Mouse (Mus musculus) heart, adult 2 months (tissue): ENCODE results near the gene Tuba4a. TPM values are rescaled to one million over a fixed set of nuclear protein-coding genes. Genes with fewer than 3 reads are reported as not detected.

ENCODE experiments used
- DNase-seq, 2 experiments: peaks; one replicate each; pipeline ENCODE4 v3.0.0; 2021
- H3K27ac ChIP-seq: fragments of 200-600 bp; 2 replicates; pipeline ENCODE4 v1.8.1; 2022
- H3K27me3 ChIP-seq: fragments of 200-500 bp; 2 replicates; pipeline ENCODE4 v1.6.1; 2012; ENCODE audit warnings: mild to moderate bottlenecking, low read length, inconsistent platforms, mixed read lengths; ENCODE audit not compliant: control insufficient read depth, insufficient read depth
- H3K36me3 ChIP-seq: fragments of 200-500 bp; 2 replicates; pipeline ENCODE4 v1.6.1; 2012; ENCODE audit warnings: low read length, inconsistent platforms; ENCODE audit not compliant: control insufficient read depth, insufficient read depth
- H3K4me1 ChIP-seq: fragments of 200-500 bp; 2 replicates; pipeline ENCODE4 v1.6.1; 2011; ENCODE audit warnings: low read length; ENCODE audit not compliant: control insufficient read depth, insufficient read depth
- H3K4me3 ChIP-seq: fragments of 200-600 bp; 2 replicates; pipeline ENCODE4 v1.8.1; 2022
- H3K79me2 ChIP-seq: fragments of 200-500 bp; replicated peaks from 2 replicates; pipeline ENCODE4 v1.6.1; 2012; ENCODE audit warnings: mild to moderate bottlenecking, inconsistent platforms, low read length, moderate library complexity, mixed read lengths; ENCODE audit not compliant: control insufficient read depth, insufficient read depth
- H3K9ac ChIP-seq: fragments of 200-500 bp; 2 replicates; pipeline ENCODE4 v1.6.1; 2012; ENCODE audit warnings: low read depth, mild to moderate bottlenecking, control low read depth, inconsistent platforms, low read length, mixed read lengths
- CTCF ChIP-seq: fragments of 200-600 bp; IDR thresholded peaks from 2 replicates; pipeline ENCODE4 v1.8.1; 2022; ENCODE audit warnings: antibody characterized with exemption, mild to moderate bottlenecking, moderate library complexity
- EP300 ChIP-seq: fragments of 200-500 bp; IDR thresholded peaks from 2 replicates; pipeline ENCODE4 v1.6.1; 2011; ENCODE audit warnings: low read depth, low read length, control low read depth; ENCODE audit not compliant: insufficient read depth
- POLR2A ChIP-seq: fragments of 200-500 bp; IDR thresholded peaks from 2 replicates; pipeline ENCODE4 v1.6.1; 2011; ENCODE audit warnings: mild to moderate bottlenecking, low read depth, low read length, control low read depth; ENCODE audit not compliant: insufficient read depth
- WGBS: fragments of 180-500 bp; shearing (Covaris S2); methylation state at CpG from one replicate; pipeline ENCODE4 v1.1.7; 2018; 5-methylcytosine and 5-hydroxymethylcytosine counted together
- intact Hi-C: fragments of 180-260 bp; cut with DNase I; formaldehyde crosslinking; loops from one replicate; pipeline ENCODE4 v1.15.1; 2025
- polyA plus RNA-seq: library from polyadenylated mRNA; depleted of rRNA; stranded (reverse); fragments of >200 nt; gene quantifications from 2 replicates; pipeline ENCODE4 v1.2.3, GENCODE M21; 2012
- total RNA-seq, 2 experiments: library from RNA; stranded (reverse); gene quantifications; 2 replicates each; pipeline ENCODE4 v1.2.3; 2021

Gene Tuba4a
- total and polyA plus RNA-seq, 3 experiments, result 781 to 976 (median 973) TPM

GRCm38 (mm10) chr1:75231664-75232152 is 12.0 kb upstream of the Tuba4a start, which contains the start of gene A630095N17Rik:
Gene A630095N17Rik (minus strand): TSS chr1:75232102.
- Histone ChIP-seq H3K9ac (no peak within 1 kb of the TSS), H3K79me2 (no peaks in the 10 kb centered on the region), H3K4me1 (peaks cover 5% of the 10 kb centered on the region), H3K4me3 (no peak within 1 kb of the TSS), H3K27me3 (no peaks in the 10 kb centered on the region), H3K27ac (no peak within 1 kb of the TSS), H3K36me3 (no peaks in the 10 kb centered on the region)
- intact Hi-C loops, result no loop called here
- DNase-seq, result no peak
- 71% methylated on average over 5 of the region's 5 CpGs for WGBS
- no peak for TF ChIP-seq POLR2A
- no peak for TF ChIP-seq CTCF
- no peak for TF ChIP-seq EP300

- Histone ChIP-seq H3K79me2 (no peaks in the 10 kb centered on the region), H3K9ac (no peak overlapping the region), H3K4me3 (no peak overlapping the region), H3K4me1 (peaks cover 5% of the 10 kb centered on the region), H3K27ac (no peak overlapping the region), H3K27me3 (no peaks in the 10 kb centered on the region), H3K36me3 (no peaks in the 10 kb centered on the region)
- intact Hi-C loops, result no loop called here
- WGBS, result 75% methylated on average over 4 of the region's 4 CpGs
- TF ChIP-seq CTCF, result no peak
- TF ChIP-seq POLR2A, result no peak
- TF ChIP-seq EP300, result no peak
- DNase-seq, result no peak
Observed at GRCm38 (mm10) chr1:75231224-75231623, 11.6 kb upstream of the Tuba4a start.

GRCm38 (mm10) chr1:75230335-75230994 is 10.8 kb upstream of the Tuba4a start:
- TF ChIP-seq EP300, result no peak
- TF ChIP-seq POLR2A, result no peak
- no peak for TF ChIP-seq CTCF
- intact Hi-C loops, result no loop called here
- H3K4me3 ChIP-seq, result no peak overlapping the region
- H3K9ac ChIP-seq, result no peak overlapping the region
- no peaks in the 10 kb centered on the region for H3K27me3 ChIP-seq
- H3K27ac ChIP-seq, result no peak overlapping the region
- 67% methylated on average over 7 of the region's 7 CpGs for WGBS
- no peak for DNase-seq
- H3K36me3 ChIP-seq, result no peaks in the 10 kb centered on the region
- peaks cover 3% of the 10 kb centered on the region for H3K4me1 ChIP-seq
- H3K79me2 ChIP-seq, result no peaks in the 10 kb centered on the region

GRCm38 (mm10) chr1:75229158-75229557 is 9.5 kb upstream of the Tuba4a start:
- DNase-seq, result no peak
- no peak overlapping the region for H3K27ac ChIP-seq
- no peak overlapping the region for H3K9ac ChIP-seq
- intact Hi-C loops, result no loop called here
- H3K27me3 ChIP-seq, result no peaks in the 10 kb centered on the region
- WGBS, result 58% methylated on average over 4 of the region's 4 CpGs
- H3K79me2 ChIP-seq, result no peaks in the 10 kb centered on the region
- H3K4me3 ChIP-seq, result no peak overlapping the region
- no peaks in the 10 kb centered on the region for H3K36me3 ChIP-seq
- TF ChIP-seq EP300 (no peak), CTCF (no peak), POLR2A (no peak)
- no peaks in the 10 kb centered on the region for H3K4me1 ChIP-seq

- H3K27me3 ChIP-seq, result no peaks in the 10 kb centered on the region
- H3K36me3 ChIP-seq, result no peaks in the 10 kb centered on the region
- H3K79me2 ChIP-seq, result no peaks in the 10 kb centered on the region
- intact Hi-C loops, result no loop called here
- 85% methylated on average over 1 of the region's 1 CpGs for WGBS
- DNase-seq, result no peak
- no peak for TF ChIP-seq EP300
- TF ChIP-seq CTCF, result no peak
- H3K27ac ChIP-seq, result no peak overlapping the region
- no peak overlapping the region for H3K9ac ChIP-seq
- no peaks in the 10 kb centered on the region for H3K4me1 ChIP-seq
- H3K4me3 ChIP-seq, result no peak overlapping the region
Observed at GRCm38 (mm10) chr1:75227653-75228052, 8.0 kb upstream of the Tuba4a start.

GRCm38 (mm10) chr1:75226138-75226537 is 6.5 kb upstream of the Tuba4a start:
- intact Hi-C loops, result no loop called here
- no peak overlapping the region for H3K27ac ChIP-seq
- 42% methylated on average over 2 of the region's 2 CpGs for WGBS

More at GRCm38 (mm10) chr1:75226138-75226537, 6.5 kb upstream of the Tuba4a start:
- no peak for DNase-seq
- no peak for TF ChIP-seq POLR2A
- no peak for TF ChIP-seq EP300
- TF ChIP-seq CTCF, result no peak
- Histone ChIP-seq H3K27me3 (no peaks in the 10 kb centered on the region), H3K4me3 (no peak overlapping the region), H3K36me3 (no peaks in the 10 kb centered on the region), H3K79me2 (no peaks in the 10 kb centered on the region), H3K9ac (no peak overlapping the region), H3K4me1 (no peaks in the 10 kb centered on the region)
